Mouse (Mus musculus): ENCODE results near the gene Ifna1.
"Not testable (repeated sequence)": the region's sequence is repeated elsewhere in the genome, so short reads cannot be mapped to it uniquely, and the experiment has no call there.

GRCm38 (mm10) chr4:88827116-88827515 lies 22.8 kb upstream of the Ifna1 start, which contains the start of gene Ifna6:
- not testable (repeated sequence) for TF ChIP-seq USF1 (IDR thresholded peaks at IDR 0.05; ENCODE audit: low read depth, low read length); USF2 (conservative IDR thresholded peaks at IDR 0.05; ENCODE audit: low read depth, low read length); POLR2A (IDR thresholded peaks at IDR 0.05; ENCODE audit: low read depth, low read length); MYC (IDR thresholded peaks at IDR 0.05; ENCODE audit: low read depth, low read length); GABPA (IDR thresholded peaks at IDR 0.05; ENCODE audit: insufficient replicate concordance, low read depth, low read length); JUN (IDR thresholded peaks at IDR 0.05; ENCODE audit: insufficient read depth, low read depth, low read length); CTCF (conservative IDR thresholded peaks at IDR 0.05 in 1 of 2, IDR thresholded peaks at IDR 0.05 in 1 of 2; ENCODE audit: low read depth in 2 of 2, low read length in 2 of 2)

Data from CH12.LX (cell line).